Comparison of ENCODE assay signal across 8 mouse cellular contexts in genomic region chr1:132416943-132417290, GRCm38 (mm10). TPM values are rescaled to one million over a fixed set of nuclear protein-coding genes. Genes with fewer than 3 reads are reported as not detected.
DNase-seq lines count a peak whose midpoint lies in the region; ATAC-seq lines count a peak whose summit lies in the region.

No protein-coding gene starts in this region.

- no peak for DNase-seq in lung, adult 18-20 months
- no peak for DNase-seq in limb, embryonic 10.5 days (ENCODE audit: low spot score)
- no peak for DNase-seq in gastrocnemius, postnatal 4 days (ENCODE audit: low spot score in 2 of 2)
- no peak for DNase-seq in spleen, adult 12 weeks (ENCODE audit: low spot score)
- no peak for DNase-seq in urinary bladder, postnatal 14 days (ENCODE audit: low spot score)

- no peak for ATAC-seq in lung, embryonic 15.5 days (ENCODE audit: borderline replicate concordance, extremely low read depth, low FRiP score, low TSS enrichment)
- ATAC-seq in erythroblast, adult 5-6 weeks (replicated peaks; ENCODE audit: low FRiP score, poor library complexity, severe bottlenecking), result 0 out of 2 replicates have a peak, but pooled peaks have one; percentile 1
- ATAC-seq in neural tube, embryonic 14.5 days (ENCODE audit: low read depth), result no peak

- WGBS in lung, embryonic 15.5 days, result 9% methylated on average over 6 of the region's 6 CpGs
- 30% methylated on average over 6 of the region's 6 CpGs for WGBS in limb, embryonic 10.5 days
- WGBS in neural tube, embryonic 14.5 days, result 20% methylated on average over 6 of the region's 6 CpGs

- H3K9ac ChIP-seq in lung, embryonic 15.5 days, result peak overlapping the region; percentile 75
- peak overlapping the region; percentile 75 for H3K9ac ChIP-seq in neural tube, embryonic 14.5 days (replicated peaks; ENCODE audit: low read depth, low read length)

- H3K27me3 ChIP-seq in lung, embryonic 15.5 days, result no peaks in the 10 kb centered on the region
- H3K27me3 ChIP-seq in limb, embryonic 10.5 days (ENCODE audit: low read depth, poor library complexity, severe bottlenecking), result no peaks in the 10 kb centered on the region
- no peaks in the 10 kb centered on the region for H3K27me3 ChIP-seq in neural tube, embryonic 14.5 days (ENCODE audit: control insufficient read depth, insufficient read depth, low read length)

- peak overlapping the region; percentile 60 for H3K4me2 ChIP-seq in lung, embryonic 15.5 days
- H3K4me2 ChIP-seq in neural tube, embryonic 14.5 days (ENCODE audit: low read depth, low read length), result peak overlapping the region; percentile 76

- H3K27ac ChIP-seq in lung, embryonic 15.5 days, result peak overlapping the region; percentile 92
- H3K27ac ChIP-seq in limb, embryonic 10.5 days, result peak overlapping the region; percentile 92
- peak overlapping the region; percentile 90 for H3K27ac ChIP-seq in neural tube, embryonic 14.5 days (ENCODE audit: low read depth, low read length)

- no peaks in the 10 kb centered on the region for H3K9me3 ChIP-seq in lung, embryonic 15.5 days
- no peaks in the 10 kb centered on the region for H3K9me3 ChIP-seq in limb, embryonic 10.5 days (replicated peaks)
- H3K9me3 ChIP-seq in neural tube, embryonic 14.5 days (ENCODE audit: control insufficient read depth, low read length), result no peaks in the 10 kb centered on the region

- no peaks in the 10 kb centered on the region for H3K36me3 ChIP-seq in lung, embryonic 15.5 days
- no peaks in the 10 kb centered on the region for H3K36me3 ChIP-seq in limb, embryonic 10.5 days
- no peaks in the 10 kb centered on the region for H3K36me3 ChIP-seq in neural tube, embryonic 14.5 days (ENCODE audit: control insufficient read depth, insufficient read depth, low read length)

- H3K4me3 ChIP-seq in lung, embryonic 15.5 days, result peak overlapping the region; percentile 65
- H3K4me3 ChIP-seq in limb, embryonic 10.5 days, result peak overlapping the region; percentile 71
- peak overlapping the region; percentile 69 for H3K4me3 ChIP-seq in neural tube, embryonic 14.5 days (ENCODE audit: low read depth, low read length)

- peaks cover 19% of the 10 kb centered on the region for H3K4me1 ChIP-seq in lung, embryonic 15.5 days
- peaks cover 21% of the 10 kb centered on the region for H3K4me1 ChIP-seq in limb, embryonic 10.5 days
- peaks cover 9% of the 10 kb centered on the region for H3K4me1 ChIP-seq in neural tube, embryonic 14.5 days (ENCODE audit: control insufficient read depth, insufficient read depth, low read length)

RNA-seq across cellular contexts. Expression of gene Dstyk, which starts 0.4 kb away (rescaled TPM):
- polyA plus RNA-seq in lung, embryonic 15.5 days (2015; fragmentation: Nextera tagmentation; extraction: Ambion mirVana), result 14.5 and 15.4 TPM in 2 replicates
- total RNA-seq in erythroblast, adult 5-6 weeks (2015; ENCODE audit: low replicate concordance), result 36.8 and 37.3 TPM in 2 replicates
- total RNA-seq in erythroblast, adult 5-6 weeks (2017; ENCODE audit: low replicate concordance), result 46.4 and 59.1 TPM in 2 replicates
- polyA plus RNA-seq in limb, embryonic 10.5 days (2016; fragmentation: Nextera tagmentation; extraction: Ambion mirVana), result 13.3 and 15.9 TPM in 2 replicates
- polyA plus RNA-seq in neural tube, embryonic 14.5 days (2014; fragmentation: Nextera tagmentation; extraction: Ambion mirVana), result 9.5 and 12.7 TPM in 2 replicates
- 10 to 100 TPM; 20.9 to 22.0 TPM for total RNA-seq in gastrocnemius, postnatal 4 days (2021)

RNA-seq across cellular contexts. Expression of gene Tmcc2, which starts 25.8 kb away (rescaled TPM):
- 10.7 and 13.2 TPM in 2 replicates for polyA plus RNA-seq in lung, embryonic 15.5 days (2015; fragmentation: Nextera tagmentation; extraction: Ambion mirVana)
- 2,859 and 3,164 TPM in 2 replicates for total RNA-seq in erythroblast, adult 5-6 weeks (2015; ENCODE audit: low replicate concordance)
- 5,593 and 6,096 TPM in 2 replicates for total RNA-seq in erythroblast, adult 5-6 weeks (2017; ENCODE audit: low replicate concordance)
- 7.6 and 8.0 TPM in 2 replicates for polyA plus RNA-seq in limb, embryonic 10.5 days (2016; fragmentation: Nextera tagmentation; extraction: Ambion mirVana)
- polyA plus RNA-seq in neural tube, embryonic 14.5 days (2014; fragmentation: Nextera tagmentation; extraction: Ambion mirVana), result 20.7 and 29.9 TPM in 2 replicates
- 10 to 100 TPM; 27.0 to 29.6 TPM for total RNA-seq in gastrocnemius, postnatal 4 days (2021)
